Mouse (Mus musculus): ENCODE results near the gene Tmem156.

Gene Tmem156

DNA sequence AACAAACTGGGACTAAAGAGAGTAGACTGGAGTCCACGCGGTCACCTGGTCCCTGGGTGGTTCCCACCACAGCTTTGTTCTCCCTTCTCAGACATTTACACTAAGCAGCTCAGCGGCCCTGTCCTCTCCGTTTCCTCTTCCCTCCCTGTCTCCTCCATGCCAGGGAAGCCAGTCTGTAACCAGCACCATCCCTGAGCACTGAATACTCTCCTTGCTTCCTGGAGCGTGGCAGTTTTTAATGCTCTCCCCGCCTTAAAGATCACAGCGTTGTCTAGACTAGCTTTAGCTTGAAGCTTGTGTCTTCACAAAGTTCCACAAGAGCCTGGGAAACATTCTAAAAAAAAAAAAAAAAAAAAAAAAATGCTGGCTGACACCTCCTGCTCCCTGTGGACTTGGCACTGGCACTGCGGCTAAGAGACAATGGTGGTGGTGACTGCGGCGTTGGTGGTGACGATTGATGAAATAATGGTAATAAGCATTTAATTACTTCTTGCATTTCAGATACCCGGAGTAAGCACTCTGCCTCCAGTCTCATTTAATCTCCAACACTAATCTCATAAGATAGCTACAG, 44.6 kb downstream of the Tmem156 start:
- DNase-seq (ENCODE audit: low read depth, low spot score), result no peak

DNA sequence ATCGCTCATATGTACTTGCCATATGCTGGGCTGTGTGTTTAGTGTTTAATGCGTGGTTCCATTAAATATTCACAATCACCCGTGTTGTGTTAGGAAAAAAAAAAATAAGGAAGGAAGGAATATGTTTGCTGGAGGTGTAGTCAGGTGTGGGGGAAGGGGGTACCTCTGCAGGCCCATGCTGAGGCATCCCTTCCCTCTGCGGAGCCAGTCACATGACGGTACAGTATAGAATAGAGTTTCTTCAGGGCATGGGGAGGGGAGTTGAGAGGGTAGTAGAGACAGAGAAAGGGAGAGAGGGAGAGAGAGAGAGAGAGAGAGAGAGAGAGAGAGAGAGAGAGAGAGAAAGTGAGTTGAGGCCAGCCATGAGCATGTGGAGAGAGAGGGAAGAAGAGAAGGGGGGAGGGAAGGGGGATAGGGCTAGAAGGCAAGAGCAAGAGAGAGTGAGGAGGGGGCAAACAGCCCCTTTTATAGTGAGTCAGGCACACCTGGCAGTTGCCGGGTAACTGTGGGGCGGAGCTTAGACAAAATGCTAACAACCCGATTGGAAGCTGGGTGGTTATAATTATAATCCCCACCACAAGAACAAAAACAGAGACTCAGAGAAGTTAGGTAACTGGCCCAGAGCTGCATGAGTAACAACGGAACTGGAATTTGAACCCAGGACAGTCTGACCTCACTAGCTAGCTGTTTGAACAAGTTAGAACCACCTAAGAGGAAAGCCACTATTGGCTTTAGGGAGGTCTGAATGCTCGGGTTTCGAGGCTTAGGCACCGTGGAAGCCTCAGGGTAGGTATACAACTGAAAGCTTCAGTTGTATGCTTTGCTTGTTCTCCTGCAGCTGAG, 45.3 kb downstream of the Tmem156 start:
- DNase-seq (ENCODE audit: low read depth, low spot score), result no peak

DNA sequence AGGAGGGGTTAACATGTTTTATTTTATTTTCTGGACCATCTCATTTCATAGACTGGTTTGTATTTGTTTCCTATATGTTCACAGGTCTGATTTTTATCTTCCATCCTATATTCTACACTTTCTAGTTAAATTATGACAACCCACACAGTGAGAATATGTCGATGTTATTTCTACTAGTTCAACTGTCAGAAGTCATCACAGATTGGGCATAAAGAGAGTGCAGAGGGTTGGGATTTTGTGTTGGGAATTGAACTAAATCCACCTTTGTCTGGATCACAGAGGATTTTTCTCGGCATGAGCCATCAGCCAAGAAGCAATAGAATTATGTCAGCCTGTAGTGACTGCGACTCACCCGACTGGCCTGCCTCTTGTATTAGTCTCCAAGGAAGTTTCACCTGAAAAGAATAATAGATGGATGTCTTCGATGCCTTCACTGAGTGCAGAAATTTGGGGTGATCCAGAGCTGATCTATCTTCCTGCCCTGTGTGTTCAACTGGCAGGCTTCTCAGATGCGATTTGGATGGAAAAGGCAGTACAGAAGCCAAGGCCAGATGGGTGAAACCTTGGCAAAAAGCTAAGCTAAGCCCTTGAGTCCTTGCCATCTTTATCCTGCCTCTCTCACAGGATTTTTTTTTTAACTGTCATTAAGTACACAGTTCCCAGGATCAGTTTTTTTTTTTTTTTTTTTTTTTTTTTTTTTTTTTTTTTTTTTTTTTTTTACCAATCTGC, 46.1 kb downstream of the Tmem156 start:
- DNase-seq (ENCODE audit: low read depth, low spot score), result no peak

DNA sequence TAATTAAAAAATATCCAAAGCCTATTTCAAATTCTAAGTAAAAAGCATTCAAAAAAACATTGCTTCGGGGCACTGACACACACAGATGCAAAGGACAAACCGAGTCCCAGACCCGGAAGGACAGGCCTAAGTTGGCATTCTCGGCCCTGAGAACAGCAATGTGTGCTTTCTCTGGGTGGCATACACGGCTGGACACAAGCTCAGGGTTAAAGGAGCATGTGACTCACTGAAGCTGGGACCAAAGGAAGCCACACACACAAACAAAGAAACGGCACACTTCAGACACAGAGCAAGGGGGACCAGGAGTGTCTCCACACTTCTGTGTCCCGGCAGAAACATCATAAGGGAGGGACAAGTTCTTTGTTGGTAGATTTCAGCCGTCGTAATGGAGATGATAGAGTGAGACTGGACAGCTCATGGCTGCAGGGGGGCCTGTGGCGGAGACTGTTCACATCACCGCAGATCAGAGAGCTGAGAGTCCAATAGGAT, 48.5 kb downstream of the Tmem156 start:
- no peak for DNase-seq (ENCODE audit: low read depth, low spot score)

DNA sequence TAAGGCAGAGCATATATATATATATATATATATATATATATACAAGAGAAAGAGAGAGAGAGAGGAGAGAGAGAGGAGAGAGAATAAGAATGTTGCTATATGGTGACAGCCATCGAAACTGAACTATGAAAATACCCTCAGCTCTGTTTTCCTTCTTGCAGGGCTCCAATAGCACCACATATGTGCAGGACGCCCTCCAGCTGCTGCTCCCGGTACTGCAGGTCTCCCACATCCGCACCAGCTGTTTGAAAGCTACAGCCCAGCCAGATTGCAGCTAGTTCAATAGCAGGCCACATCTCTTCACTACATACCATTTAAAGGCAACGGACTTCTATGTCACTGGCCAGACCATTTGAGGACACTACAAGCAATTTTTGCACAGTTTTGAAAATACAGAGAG, 51.5 kb downstream of the Tmem156 start:
- DNase-seq (ENCODE audit: low read depth, low spot score), result no peak

DNA sequence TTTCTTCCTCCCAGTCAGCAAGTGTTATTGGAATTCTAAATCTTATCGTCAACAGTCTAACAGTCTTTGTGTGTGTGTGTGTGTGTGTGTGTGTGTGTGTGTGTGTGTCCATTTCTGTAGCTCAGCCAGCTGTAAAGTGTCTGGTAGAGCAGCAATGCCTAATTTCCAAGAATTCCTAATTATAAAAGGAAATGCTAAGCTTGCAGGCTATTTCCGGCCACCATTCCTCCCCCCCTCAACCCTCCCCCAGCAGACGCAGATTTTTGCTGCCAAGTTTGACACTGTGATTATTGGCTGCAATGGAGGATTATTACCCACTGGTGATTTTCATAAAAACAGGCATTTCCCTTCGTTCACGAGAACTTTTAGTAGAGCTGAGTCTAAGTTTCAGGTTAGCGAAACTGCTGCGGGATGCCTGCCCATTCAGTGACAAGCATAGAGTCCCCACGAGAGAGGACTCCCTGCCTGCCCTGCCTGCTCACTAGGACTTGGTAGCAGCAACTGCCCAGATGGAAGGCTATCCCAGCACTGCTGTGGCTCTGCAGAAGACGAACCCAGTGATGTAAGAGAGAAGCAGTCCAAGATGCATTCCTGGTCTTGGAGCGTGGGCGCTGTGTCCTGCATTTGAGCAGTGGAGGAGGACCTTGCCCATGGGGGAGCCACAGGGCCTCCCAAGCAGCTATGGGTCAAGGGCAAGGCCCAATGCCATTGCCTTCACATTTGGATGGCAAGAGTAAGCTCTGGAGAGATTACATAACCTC, 52.9 kb downstream of the Tmem156 start:
- DNase-seq (ENCODE audit: low read depth, low spot score), result no peak

DNA sequence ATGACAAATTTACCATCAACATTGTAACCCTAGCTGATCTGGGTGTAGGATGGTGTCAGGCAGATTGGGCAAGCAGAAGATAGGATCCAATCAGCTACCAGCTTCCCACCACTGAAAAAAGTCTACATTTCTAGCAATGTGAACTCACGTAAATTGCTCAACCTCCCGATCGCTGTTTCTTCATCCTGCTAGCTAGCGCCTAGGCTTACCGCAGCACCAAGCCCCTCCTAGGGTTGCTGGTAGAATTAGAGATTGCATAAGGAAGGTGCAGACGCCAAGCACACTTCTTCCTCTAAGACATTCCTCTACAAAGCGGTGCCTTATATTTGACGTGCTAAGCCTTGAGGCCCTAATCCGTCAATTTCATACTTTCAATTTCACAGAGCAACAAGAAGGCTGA, 53.6 kb downstream of the Tmem156 start:
- DNase-seq (ENCODE audit: low read depth, low spot score), result no peak

DNA sequence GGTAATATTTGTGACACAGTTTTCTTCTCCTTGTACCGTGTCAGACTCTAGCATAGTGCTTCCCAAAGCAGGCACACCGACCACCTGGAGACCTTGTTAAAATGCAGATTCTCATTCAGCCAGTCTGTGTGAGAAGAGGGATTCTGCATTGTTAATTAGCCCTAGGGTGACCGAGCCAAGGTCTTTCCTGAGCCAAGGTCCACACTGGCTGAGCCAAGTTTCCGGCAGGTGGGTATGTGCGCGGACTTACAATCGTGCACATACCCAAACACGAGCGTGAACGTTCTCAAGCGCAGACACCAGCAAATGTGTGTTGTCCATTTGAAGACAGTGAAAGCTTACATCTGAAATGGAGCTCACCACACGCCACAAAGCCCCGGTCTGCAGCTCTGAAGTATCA, 55.3 kb downstream of the Tmem156 start:
- no peak for DNase-seq (ENCODE audit: low read depth, low spot score)

DNA sequence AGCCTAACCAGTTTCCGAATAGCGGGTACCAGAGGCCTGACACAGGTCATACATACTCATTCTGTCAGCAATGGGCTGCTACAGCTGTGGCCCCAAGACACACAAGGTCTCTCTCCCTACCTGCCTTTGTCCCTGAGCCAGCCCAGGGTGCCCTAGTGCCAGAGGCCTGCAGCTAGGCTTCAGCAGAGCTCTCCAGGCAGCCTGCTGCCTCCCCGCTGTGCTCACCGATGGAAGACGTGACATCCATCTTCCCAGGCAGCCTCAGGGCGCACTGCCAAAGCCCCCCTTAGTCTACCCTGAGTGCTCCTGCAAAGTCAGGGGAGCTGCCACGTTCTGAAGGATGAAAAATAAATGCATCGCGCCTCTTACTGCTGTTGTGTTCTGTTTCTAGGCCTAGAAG, 63.9 kb downstream of the Tmem156 start:
- DNase-seq (ENCODE audit: low read depth, low spot score), result no peak

DNA sequence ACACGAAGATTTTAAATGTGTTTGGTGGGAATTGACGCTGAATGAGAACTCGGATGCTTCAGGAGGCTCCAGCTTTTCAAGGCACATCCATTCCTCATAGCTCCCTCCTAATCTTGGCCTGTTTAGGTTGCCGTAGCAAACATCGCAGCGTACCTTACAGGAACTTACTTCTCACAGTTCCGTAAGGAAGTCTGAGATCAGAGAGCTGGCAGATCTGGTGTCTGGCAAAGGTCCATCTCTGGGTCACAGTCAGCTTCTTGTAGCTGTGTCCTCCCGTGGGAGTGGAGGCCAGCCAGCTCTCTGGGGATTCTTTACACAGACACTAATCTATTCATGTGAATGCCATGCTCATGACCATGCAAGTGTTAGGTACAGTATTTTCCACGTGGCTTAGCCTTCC, 65.2 kb downstream of the Tmem156 start:
- no peak for DNase-seq (ENCODE audit: low read depth, low spot score)

DNA sequence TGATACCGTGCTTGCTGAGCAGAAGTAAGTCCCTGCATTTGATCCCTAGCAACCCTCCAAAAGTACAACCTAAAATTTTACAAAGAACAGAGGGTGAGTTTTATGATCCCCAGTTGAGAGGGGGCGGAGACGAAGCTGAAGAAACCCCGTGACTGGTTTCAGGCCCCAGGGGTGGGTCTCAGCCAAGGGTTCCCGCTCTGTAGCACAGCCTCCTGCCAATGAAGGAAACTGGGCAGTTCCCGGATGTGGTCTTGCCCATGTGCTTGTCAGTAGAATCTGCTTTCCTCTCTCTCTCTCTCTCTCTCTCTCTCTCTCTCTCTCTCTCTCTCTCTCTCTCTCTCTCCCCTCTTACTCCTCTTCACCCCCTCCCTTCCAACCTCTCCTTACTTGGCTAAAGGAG, 66.0 kb downstream of the Tmem156 start:
- DNase-seq (ENCODE audit: low read depth, low spot score), result no peak

DNA sequence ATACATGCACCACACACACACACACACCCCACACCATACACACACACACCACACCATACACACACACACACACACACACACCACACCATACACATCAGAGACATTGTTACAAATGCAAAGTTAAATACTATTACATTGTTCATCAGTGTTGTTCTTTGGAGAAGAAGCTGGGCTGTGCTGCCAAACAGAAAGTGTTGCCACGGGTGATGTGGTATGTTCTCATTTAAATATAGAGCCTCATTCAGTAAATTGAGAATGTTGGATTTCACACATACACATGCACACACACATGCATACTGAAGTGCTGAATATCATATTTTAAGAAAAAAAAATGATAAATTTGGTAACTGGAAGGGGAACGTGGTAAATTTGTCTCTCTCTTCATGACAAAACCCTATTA, 67.3 kb downstream of the Tmem156 start:
- no peak for DNase-seq (ENCODE audit: low read depth, low spot score)

DNA sequence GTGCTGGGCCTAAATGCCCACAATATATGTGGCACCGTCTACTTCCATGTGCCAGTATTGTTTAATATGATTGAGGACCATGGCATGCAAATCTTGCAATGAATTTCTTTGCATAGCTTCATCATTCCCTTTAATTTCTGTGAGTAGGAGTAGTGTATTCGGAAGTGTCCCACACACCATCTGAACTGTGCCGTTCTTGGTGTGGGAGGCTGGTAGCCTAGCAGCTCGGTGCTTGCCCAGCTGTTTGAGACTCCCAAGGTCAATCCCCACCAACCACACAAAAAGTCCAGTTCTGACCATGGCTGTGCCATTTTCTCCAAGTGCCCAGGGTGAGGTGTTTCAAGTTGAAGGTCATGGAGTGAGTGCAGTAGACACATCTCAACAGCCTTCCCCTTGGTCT, 69.9 kb downstream of the Tmem156 start:
- no peak for DNase-seq (ENCODE audit: low read depth, low spot score)

DNA sequence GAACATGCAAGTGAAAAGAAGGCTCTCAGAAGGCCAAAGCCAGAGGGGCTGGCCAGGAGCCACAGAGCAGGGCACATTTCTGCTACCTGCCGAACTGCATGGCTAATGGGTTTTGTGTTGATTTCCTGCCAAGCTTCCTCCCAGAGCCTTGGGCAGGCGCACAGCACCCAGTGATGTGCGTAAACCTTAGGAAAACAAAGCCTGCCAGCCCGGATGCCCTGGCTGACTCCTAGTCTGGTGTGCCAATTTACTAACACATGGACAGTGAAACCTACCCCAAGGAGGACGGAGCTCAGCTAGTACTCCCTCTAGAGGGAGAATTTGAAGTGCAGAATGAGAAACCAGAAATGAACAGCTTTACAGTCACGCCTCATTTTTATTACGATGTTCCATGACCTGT, 72.1 kb downstream of the Tmem156 start:
- no peak for DNase-seq (ENCODE audit: low read depth, low spot score)

DNA sequence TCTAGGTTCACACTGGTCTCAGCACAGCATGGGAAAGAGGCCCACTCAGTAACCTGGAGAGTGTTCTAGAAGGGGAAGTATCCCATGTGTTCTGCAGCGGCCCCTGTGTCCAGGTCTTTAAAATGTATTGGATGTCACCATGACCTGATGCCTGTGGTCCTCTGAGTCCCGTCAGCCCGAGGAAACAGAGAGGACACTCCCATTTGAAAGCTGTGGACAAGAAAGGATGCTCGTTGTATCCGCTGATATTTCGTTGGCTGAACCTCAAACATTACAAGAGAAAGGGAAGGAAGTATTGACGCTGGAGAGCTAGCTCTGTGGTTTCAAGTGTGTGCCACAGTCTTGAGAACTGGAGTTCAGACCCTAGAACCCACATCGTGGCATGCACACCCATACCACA, 72.8 kb downstream of the Tmem156 start:
- no peak for DNase-seq (ENCODE audit: low read depth, low spot score)

DNA sequence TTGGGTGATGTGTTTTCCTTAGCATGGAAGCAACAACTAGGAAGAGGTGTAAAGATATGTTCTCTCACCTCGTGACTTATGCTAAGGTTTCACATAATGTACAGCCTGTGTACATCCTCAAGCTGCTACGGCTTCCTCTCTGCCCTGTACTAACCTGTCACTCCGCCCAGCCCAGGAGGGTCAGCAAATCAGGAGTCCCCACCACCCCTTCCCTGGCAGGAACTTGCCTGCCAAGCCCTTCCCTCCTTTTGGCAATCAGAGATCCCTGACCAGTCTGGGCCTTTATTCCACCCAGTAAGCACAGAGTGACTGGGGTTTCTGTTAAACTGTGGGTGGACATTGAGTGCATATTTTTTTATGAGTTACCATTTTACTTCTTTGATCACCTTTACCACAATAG, 76.4 kb downstream of the Tmem156 start:
- DNase-seq (ENCODE audit: low read depth, low spot score), result no peak

DNA sequence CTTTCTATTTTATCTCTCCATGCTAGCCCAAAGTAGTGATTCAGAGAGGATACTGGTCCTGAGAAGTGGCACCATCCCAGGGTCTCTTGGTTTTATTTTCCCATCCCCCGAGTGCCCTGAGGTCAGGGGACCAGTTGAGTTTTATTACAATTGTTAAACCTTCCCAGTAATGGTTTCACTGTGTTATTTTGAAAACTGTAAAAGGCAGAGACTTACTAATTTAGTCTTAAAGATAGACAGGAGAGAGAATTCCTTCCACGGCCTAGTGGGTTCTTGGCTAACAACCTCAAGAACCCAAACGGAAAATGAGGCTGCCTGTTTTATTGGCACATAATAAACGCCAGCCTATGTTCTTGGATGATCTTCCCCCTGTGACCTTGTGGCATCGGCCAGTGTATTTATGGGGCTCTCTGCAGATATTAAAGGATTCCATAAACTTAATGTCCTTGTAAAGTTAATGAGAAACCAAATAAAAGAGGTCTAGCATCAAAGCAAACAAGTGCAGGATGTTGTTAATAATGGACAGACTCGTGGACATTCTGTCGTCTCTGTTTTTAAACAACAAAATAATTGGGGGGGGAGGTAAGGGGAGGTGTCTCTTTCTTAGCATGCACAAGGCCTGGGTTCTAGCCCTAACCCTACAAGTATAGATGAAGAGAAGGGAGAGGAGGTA, 79.9 kb downstream of the Tmem156 start:
- DNase-seq (ENCODE audit: low read depth, low spot score), result no peak

DNA sequence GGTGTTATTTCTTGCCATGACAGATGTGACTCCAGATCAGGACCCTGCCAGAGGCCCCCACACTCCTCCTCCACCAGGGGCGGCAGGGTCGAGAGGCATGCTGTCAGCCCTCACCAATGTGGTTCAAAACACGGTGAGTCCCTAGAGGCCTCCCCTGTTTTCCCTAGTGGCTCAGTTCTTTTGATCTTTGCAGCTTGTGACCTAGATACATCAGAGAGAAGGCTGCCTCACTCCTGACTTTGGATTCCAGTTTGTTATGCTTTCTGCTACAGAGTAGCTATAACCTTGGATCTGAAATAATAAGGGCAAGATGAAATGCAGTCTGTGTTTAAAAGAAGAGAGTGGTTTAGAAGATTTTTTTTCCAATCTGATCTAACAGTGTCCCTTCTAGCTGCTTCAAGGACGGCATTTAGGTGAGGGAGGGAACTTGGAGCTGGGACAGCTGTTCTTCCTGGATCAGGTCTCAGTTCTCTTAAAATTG, 85.9 kb downstream of the Tmem156 start:
- no peak for DNase-seq (ENCODE audit: low read depth, low spot score)

DNA sequence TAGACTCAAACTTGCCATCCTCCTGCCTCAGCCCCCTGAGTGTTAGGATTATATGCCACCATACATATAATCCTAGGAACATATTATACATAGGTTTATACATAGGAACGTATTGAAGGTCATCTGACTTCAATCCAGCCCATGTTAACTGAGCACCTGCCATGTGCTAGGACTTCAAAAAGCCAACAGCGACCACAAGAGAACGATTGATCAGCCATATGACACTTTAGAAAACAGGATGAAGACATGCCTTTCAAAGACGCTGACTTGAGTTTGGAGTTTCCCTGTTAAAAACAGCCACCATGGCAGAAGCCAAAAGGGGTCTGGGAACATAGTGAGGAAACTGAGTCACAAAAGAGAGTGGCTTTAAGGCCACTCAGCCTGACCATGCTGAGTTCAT, 86.7 kb downstream of the Tmem156 start:
- no peak for DNase-seq (ENCODE audit: low read depth, low spot score)
